In the genomic region with DNA sequence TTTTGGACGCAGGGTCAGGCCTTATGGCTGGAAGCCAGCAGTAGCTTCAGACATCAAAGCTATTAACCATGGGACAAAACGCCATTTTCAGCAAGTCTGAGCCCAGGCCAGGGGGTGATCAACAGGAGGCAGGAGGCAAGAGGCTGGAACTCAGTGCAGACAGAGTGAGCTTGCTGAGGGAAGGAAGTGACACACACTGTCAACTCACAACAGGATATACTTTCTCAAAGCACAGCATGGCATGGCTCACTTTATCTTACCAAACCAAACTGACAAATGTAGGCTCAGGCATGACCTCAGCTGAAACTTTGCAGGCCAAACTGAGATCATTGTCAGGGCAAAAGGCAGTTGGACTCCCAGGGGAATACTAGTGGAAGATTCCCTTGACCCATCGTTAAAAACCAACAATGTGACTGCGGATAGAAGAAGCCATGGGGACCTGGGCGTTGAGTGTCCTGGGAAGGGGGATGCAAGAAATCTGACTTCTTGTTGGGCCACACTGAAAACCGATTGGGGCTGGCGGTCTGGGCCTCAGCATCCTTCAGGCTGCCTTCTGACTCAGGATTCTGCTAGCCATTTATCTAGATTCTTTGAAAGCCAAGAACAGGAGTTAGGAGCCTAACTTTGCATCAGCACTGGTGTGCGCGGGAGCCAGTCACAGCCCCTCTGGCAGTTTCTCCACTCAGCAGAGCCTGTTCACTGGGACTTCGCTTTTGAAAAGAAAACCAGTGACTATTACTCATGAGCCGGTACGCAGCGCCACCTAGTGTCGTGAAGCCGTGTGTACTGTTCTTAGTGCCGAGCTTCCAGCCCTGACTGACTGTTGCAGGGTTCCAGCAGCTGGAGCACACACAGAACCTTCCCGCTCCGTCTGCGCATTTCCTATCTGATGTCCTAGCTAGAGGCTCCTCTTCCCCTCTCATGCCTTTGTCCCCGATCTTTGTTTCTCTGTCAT, we compare ENCODE assay signal across 1 mouse cellular context.
A peak's percentile ranks its signal among the peaks of the same experiment; 100 is the strongest.
TF ChIP-seq lines count a peak whose summit lies in the region.

No protein-coding gene starts in this region.

TF ChIP-seq in CH12.LX, 34 proteins besides CTCF, POLR2A, EP300 and RAD21 (continued from another document):
- TF ChIP-seq JUND (conservative IDR thresholded peaks at IDR 0.05; ENCODE audit: low read depth, low read length) (no peak), SMC3 (IDR thresholded peaks at IDR 0.05; ENCODE audit: low read depth, low read length) (peak; percentile 91), RCOR1 (conservative IDR thresholded peaks at IDR 0.05; ENCODE audit: low read depth, low read length) (no peak), NRF1 (IDR thresholded peaks at IDR 0.05; ENCODE audit: low read depth, low read length) (peak; percentile 40; the same call in 1 of the 2 replicates), ZMIZ1 (IDR thresholded peaks at IDR 0.05; ENCODE audit: low read depth, low read length) (no peak), KAT2A (IDR thresholded peaks at IDR 0.05; ENCODE audit: insufficient replicate concordance, low read length) (no peak), SIN3A (IDR thresholded peaks at IDR 0.05; ENCODE audit: low read length) (peak; percentile 61; the same call in 1 of the 2 replicates), MAX (IDR thresholded peaks at IDR 0.05; ENCODE audit: low read length) (no peak), PAX5 (IDR thresholded peaks at IDR 0.05; ENCODE audit: low read length) (no peak), TCF12 (IDR thresholded peaks at IDR 0.05; ENCODE audit: low read depth, low read length) (no peak), ZC3H11A (IDR thresholded peaks at IDR 0.05; ENCODE audit: low read depth, low read length) (peak; percentile 88), ZKSCAN1 (IDR thresholded peaks at IDR 0.05; ENCODE audit: borderline replicate concordance, low read depth, low read length) (no peak), GABPA (IDR thresholded peaks at IDR 0.05; ENCODE audit: insufficient replicate concordance, low read depth, low read length) (no peak), POLR2AphosphoS2 (IDR thresholded peaks at IDR 0.05; ENCODE audit: low read depth, low read length) (no peak), ZNF384 (IDR thresholded peaks at IDR 0.05; ENCODE audit: low read depth, low read length) (no peak), ELF1 (IDR thresholded peaks at IDR 0.05; ENCODE audit: low read depth, low read length) (no peak), UBTF (IDR thresholded peaks at IDR 0.05; ENCODE audit: low read depth, low read length) (no peak), MXI1 (IDR thresholded peaks at IDR 0.05; ENCODE audit: low read depth, low read length) (no peak), CHD2 (IDR thresholded peaks at IDR 0.05; ENCODE audit: low read length) (no peak), BHLHE40 (IDR thresholded peaks at IDR 0.05; ENCODE audit: low read depth, low read length) (no peak)
